Mouse (Mus musculus) cerebellum, adult 8-10 months (tissue): ENCODE results near the gene Il20rb.

Experiments
- DNase-seq: peaks from one replicate; pipeline ENCODE4 v3.0.0; 2022

Il20rb gene

DNA sequence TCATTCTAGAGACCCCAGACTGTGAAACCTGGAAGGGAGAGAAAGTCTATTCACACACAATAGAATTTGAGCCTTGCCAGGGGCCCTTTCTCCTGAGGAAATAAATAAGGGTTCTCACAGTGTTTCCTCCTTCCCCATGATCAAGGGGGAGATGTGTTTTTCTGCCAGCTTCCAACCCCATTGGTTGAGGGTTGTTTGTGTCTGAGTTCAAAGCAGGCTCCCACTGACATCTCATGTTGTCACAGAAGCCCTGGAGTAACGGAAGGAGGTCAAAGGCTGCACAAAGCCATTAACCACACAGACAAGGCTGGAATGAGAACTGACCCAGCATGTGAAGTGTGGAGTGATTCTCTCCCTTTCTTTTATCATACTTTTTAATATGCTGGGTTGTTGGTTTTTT lies 69.8 kb downstream of the Il20rb start:
- no peak for DNase-seq

DNA sequence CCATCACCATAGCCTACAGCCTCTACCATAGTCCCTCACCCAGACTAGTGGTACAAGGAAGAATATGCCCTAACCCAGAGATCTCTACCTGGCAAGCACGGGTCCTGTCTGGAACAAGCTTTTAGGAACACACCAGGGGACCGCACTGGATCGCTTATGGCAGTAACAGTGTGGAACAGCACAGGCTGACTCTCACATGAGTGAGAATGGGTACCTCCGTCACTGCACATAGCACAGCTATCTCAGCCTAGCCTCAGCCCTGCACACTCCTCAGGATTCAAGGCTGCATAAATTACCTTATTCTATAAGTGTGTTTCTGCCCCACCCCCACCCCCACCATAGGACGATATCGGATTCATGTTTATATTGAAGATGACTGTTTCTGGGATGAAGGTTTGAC lies 70.3 kb downstream of the Il20rb start:
- no peak for DNase-seq

DNA sequence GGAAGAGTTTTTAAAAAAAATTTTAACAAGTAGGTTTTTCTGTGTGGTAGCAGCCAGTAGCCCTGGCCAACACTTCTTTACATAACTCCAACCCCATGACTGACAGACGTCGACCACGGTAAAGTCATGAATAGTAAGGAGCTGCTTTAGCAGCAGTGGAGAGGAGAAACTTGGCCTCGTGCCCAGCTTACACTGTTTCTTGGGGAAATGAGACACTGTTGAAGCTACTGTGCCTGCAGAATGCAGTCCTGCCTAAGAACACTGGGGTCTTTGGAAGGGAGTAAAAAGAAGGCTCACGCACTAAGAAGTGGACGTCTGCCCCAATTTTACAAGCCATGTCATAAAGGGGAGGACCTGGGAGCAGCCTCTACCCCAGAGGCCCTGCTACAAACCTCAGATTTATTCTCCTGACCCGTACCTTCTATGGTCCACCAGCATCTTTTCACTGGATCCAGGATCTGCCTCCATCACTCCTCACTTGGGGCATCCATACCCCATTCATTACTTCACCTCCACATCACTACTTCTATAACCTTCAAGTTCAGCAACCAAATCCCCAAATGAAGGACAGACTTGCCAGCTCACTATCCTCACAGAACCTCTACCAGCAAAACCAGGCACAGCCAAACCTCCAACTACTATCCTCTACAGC lies 71.1 kb downstream of the Il20rb start:
- DNase-seq: no peak
